In genomic region chr5:125456100-125456499, GRCm38 (mm10) we compare ENCODE assay signal across 14 mouse cellular contexts.
"Had no signal": no experiment of that assay in that cellular context is flagged by ENCODE, and none has a peak within 500 bp of the region (broad histone marks: within the 10 kb centered on the region; RNA-seq: fewer than 3 reads in every experiment).

No protein-coding gene starts in this region.

- H3K9me3 ChIP-seq: limb, embryonic 10.5 days; megakaryocyte, embryonic 14.5 days; midbrain, embryonic 12.5 days; neural tube, embryonic 13.5 days had no signal

- H3K4me1 ChIP-seq: limb, embryonic 10.5 days; midbrain, embryonic 12.5 days; neural tube, embryonic 13.5 days had no signal

- H3K27ac ChIP-seq: left cerebral cortex, adult 2 months; limb, embryonic 10.5 days; midbrain, embryonic 12.5 days; neural tube, embryonic 13.5 days had no signal

- H3K4me2 ChIP-seq: midbrain, embryonic 12.5 days; neural tube, embryonic 13.5 days had no signal

- H3K9ac ChIP-seq: midbrain, embryonic 12.5 days; neural tube, embryonic 13.5 days had no signal

- H3K4me3 ChIP-seq: left cerebral cortex, adult 2 months; limb, embryonic 10.5 days; megakaryocyte, embryonic 14.5 days; midbrain, embryonic 12.5 days; neural tube, embryonic 13.5 days had no signal

- ATAC-seq: lung, postnatal 0 days; midbrain, embryonic 16.5 days had no signal

- DNase-seq: kidney, adult 11 months; kidney, adult 9 months; kidney, postnatal 14 days; lung, adult 2 months; lung, postnatal 4 days; right cerebral cortex, postnatal 14 days; thymus, postnatal 36 days had no signal

- H3K27me3 ChIP-seq: megakaryocyte, embryonic 14.5 days; midbrain, embryonic 12.5 days; neural tube, embryonic 13.5 days had no signal
